Mouse (Mus musculus) spleen, adult 2 months (tissue): ENCODE data around the gene Csf2rb. TPM values are rescaled to one million over a fixed set of nuclear protein-coding genes. Genes with fewer than 3 reads are reported as not detected.

Experiments
- DNase-seq, 2 experiments: peaks; one replicate each; pipeline versions ENCODE4 v3.0.0 to v3.0.0-alpha.2; 2012 to 2021; ENCODE audit warnings: low spot score in 2 of 2, low read depth in 1 of 2
- H3K27ac ChIP-seq: fragments of 200-500 bp; 2 replicates; pipeline ENCODE4 v1.5.1; 2012; ENCODE audit warnings: low read length, inconsistent platforms; ENCODE audit not compliant: insufficient read depth
- H3K27me3 ChIP-seq: fragments of 200-500 bp; 2 replicates; pipeline ENCODE4 v1.6.1; 2012; ENCODE audit warnings: mild to moderate bottlenecking, moderate library complexity, low read length, inconsistent platforms; ENCODE audit not compliant: control insufficient read depth, insufficient read depth
- H3K36me3 ChIP-seq: fragments of 200-500 bp; 2 replicates; pipeline ENCODE4 v1.6.1; 2012; ENCODE audit warnings: mild to moderate bottlenecking, low read length, inconsistent platforms; ENCODE audit not compliant: control insufficient read depth, insufficient read depth
- H3K4me1 ChIP-seq: fragments of 200-500 bp; 2 replicates; pipeline ENCODE4 v1.6.1; 2011; ENCODE audit warnings: inconsistent platforms; ENCODE audit not compliant: control insufficient read depth, insufficient read depth, insufficient read length
- H3K4me3 ChIP-seq: fragments of 200-500 bp; 2 replicates; pipeline ENCODE4 v1.5.1; 2011; ENCODE audit warnings: mild to moderate bottlenecking, inconsistent platforms; ENCODE audit not compliant: insufficient read depth, insufficient read length; ENCODE audit errors: extremely low read depth
- CTCF ChIP-seq: fragments of 200-500 bp; IDR thresholded peaks from 2 replicates; pipeline ENCODE4 v1.5.1; 2011; ENCODE audit warnings: mild to moderate bottlenecking, inconsistent platforms; ENCODE audit not compliant: insufficient read depth, insufficient read length, insufficient replicate concordance; ENCODE audit errors: extremely low read depth
- POLR2A ChIP-seq: fragments of 200-500 bp; IDR thresholded peaks from 2 replicates; pipeline ENCODE4 v1.6.1; 2011; ENCODE audit warnings: low read depth, low read length, inconsistent platforms
- whole genome bisulfite sequencing: fragments of 180-500 bp; shearing (Covaris S2); methylation state at CpG from one replicate; pipeline ENCODE4 v1.1.7; 2018; 5-methylcytosine and 5-hydroxymethylcytosine counted together
- polyA plus RNA-seq: library from polyadenylated mRNA; depleted of rRNA; stranded (reverse); fragments of >200 nt; gene quantifications from 2 replicates; pipeline ENCODE4 v1.2.3, GENCODE M21; 2012

The Csf2rb gene
- polyA plus RNA-seq, 1 experiment = 39.5 TPM

DNA sequence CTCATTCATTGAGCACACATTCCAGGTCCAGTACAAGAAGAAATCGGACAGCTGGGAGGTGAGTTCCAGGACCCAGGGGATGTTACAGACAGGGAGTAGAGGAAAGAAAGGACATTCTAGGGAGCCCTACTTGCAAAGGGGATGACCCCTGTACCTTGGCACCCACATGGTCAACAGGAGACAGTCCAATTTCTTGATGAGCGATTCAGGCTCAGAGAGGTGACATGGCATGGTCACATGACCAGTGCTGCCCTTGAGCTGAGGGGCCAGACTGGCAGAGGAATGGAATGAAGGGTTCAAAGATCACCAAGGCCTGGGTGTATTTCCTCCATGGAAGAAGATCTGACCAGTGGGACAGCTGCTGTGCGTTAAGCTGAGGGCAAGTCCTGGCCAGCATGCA, 19.0 kb downstream of the Csf2rb start:
- WGBS = 92% methylated on average over 3 of the region's 3 CpGs
- Histone ChIP-seq H3K4me1 (no peaks in the 10 kb centered on the region), H3K36me3 (peaks cover 3% of the 10 kb centered on the region; the same call in 1 of the 2 replicates), H3K4me3 (no peak overlapping the region), H3K27me3 (no peaks in the 10 kb centered on the region), H3K27ac (no peak overlapping the region)
- DNase-seq = no peak
- no peak for TF ChIP-seq POLR2A
- no peak for TF ChIP-seq CTCF

DNA sequence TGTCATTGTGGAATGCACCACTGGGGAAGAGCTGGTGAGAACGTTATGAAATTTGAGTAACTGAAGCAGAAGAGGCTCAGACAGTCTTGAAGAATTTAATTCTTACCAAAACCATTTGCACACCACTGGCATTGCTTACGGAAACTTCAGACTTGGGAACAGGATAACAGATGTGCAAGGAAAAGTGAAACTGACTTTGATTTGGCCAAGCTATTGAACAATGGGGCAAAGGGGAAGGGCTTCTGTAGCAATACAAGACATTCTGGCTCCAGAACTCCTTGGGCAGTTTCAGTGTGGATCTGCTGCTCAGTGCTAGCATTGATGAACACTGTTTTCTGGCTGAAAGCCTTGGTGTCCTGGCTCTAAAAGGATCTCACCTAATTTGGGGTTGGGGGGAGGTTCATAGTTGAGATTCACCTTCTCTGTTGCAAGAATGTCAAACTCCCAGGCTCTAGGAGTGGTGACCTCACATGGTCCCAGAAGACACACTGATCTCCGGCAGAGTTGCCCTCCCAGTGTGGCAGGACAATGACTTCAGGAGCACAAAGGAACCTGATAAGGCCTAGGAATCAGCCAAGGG, 26.1 kb downstream of the Csf2rb start:
- Histone ChIP-seq H3K4me3 (no peak overlapping the region), H3K4me1 (peaks cover 3% of the 10 kb centered on the region; the same call in 1 of the 2 replicates), H3K36me3 (no peaks in the 10 kb centered on the region), H3K27ac (no peak overlapping the region), H3K27me3 (no peaks in the 10 kb centered on the region)
- 66% methylated on average over 3 of the region's 3 CpGs for WGBS
- DNase-seq = no peak
- no peak for TF ChIP-seq CTCF
- no peak for TF ChIP-seq POLR2A

DNA sequence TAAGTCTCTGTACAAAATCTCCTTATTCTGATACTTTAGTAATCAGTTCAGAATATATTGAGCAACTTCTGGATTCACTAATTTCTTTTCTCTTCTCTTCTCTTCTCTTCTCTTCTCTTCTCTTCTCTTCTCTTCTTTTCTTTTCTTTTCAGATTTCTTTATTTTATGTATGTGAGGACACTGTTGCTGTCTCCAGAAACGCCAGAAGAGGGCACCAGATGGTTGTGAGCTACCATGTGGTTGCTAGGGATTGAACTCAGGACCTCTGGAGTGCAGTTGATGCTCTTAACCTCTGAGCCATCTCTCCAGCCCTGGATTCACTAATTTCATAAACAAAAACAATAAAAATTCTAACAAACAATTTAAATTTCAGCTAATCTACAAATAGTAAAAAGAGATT, 29.4 kb downstream of the Csf2rb start:
- Histone ChIP-seq H3K27ac (no peak overlapping the region), H3K36me3 (no peaks in the 10 kb centered on the region), H3K27me3 (no peaks in the 10 kb centered on the region), H3K4me3 (no peak overlapping the region), H3K4me1 (peaks cover 3% of the 10 kb centered on the region; the same call in 1 of the 2 replicates)
- peak in 1 of 2 experiments; percentile 21 for DNase-seq
- TF ChIP-seq CTCF (peak; percentile 17; the same call in 1 of the 2 replicates), POLR2A (no peak)
- WGBS = 0% methylated on average over 1 of the region's 1 CpGs

DNA sequence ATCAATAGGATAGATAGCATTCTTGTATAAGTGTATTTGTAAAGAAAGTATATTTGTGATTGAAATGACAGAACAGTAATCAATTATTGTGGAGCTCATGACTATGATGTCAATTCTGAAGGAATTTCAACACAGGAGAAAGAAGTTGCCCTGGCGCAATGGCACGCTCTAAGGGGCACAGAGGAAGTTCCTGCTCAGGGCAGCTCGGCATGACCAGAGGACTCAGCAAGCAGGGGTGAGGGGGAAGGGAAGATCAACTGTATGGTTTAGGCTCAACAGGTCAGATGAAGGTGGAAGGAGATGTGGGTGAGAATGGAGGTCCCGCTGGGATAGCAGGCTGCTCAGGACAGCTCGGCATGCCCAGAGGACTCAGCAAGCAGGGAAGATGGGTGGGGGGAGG, 30.0 kb downstream of the Csf2rb start:
- no peak for DNase-seq
- no peak overlapping the region for H3K27ac ChIP-seq
- H3K4me3 ChIP-seq = no peak overlapping the region
- 50% methylated on average over 5 of the region's 5 CpGs for WGBS
- H3K4me1 ChIP-seq = peaks cover 3% of the 10 kb centered on the region; the same call in 1 of the 2 replicates
- H3K27me3 ChIP-seq = no peaks in the 10 kb centered on the region
- H3K36me3 ChIP-seq = no peaks in the 10 kb centered on the region
- TF ChIP-seq CTCF = no peak
- TF ChIP-seq POLR2A = no peak

DNA sequence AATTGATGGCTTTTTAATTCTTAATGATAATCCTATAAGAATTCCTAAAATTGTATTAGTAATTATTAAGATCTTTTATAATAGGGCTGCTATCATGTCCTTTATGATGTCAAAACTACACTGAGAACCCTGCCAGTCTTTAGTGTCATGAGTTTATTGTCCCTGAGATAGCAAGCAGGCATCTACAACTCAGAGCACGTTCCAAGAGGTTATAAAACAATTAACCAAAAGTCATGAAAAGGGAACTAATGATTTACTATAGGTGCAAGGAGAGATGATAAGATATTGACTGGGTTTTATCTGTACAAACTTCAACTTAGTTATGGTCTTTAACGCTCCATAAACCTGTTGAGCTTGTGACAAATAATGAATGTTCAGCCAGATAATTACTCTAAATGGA, 40.4 kb downstream of the Csf2rb start:
- 78% methylated on average over 2 of the region's 2 CpGs for WGBS
- no peak overlapping the region for H3K4me3 ChIP-seq
- H3K36me3 ChIP-seq = no peaks in the 10 kb centered on the region
- H3K27me3 ChIP-seq = no peaks in the 10 kb centered on the region
- no peaks in the 10 kb centered on the region; the same call in 1 of the 2 replicates for H3K4me1 ChIP-seq
- H3K27ac ChIP-seq = no peak overlapping the region
- no peak for DNase-seq
- TF ChIP-seq CTCF (no peak), POLR2A (no peak)

DNA sequence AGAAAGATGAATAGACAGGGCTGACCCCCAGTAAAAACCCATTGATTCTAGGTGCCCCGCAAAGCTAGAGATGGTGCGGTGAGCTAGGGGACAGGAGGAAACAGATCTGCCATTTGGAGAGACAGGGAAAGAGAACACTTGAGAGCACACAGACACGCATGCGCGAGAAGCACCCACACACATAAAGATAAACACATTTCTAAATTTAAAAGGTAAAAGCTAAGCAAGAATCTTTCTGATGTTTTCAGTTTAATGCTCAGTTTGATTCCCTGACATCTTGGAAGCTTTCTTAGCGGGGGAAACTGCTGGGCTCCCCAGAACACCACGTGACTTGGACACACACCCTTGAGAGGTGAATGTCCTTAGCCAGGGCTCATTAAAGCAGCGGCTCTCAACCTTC, 41.3 kb downstream of the Csf2rb start:
- DNase-seq = no peak
- Histone ChIP-seq H3K36me3 (no peaks in the 10 kb centered on the region), H3K4me3 (no peak overlapping the region), H3K27ac (no peak overlapping the region), H3K4me1 (no peaks in the 10 kb centered on the region; the same call in 1 of the 2 replicates), H3K27me3 (no peaks in the 10 kb centered on the region)
- no peak for TF ChIP-seq POLR2A
- no peak for TF ChIP-seq CTCF
- 89% methylated on average over 8 of the region's 8 CpGs for WGBS

DNA sequence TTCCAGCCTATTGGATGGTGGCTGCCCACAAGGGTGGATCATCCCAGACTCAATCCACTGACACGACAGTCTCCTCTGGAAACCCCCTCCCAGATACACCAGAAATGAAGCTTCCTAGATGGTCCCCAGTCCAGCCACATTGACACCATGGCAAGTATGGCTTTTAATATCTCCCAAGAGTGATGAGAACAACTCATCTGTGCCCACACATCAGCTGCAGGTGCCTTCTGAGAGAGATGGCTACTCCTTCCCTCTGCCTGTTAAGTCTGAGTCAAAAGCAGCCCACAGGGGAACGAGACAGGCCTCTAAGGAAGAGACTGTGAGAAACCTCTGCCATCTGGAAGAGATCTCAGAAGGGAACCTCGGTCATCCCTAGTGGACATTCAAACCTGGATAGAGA, 42.3 kb downstream of the Csf2rb start:
- no peak overlapping the region for H3K27ac ChIP-seq
- no peak for TF ChIP-seq POLR2A
- no peak for TF ChIP-seq CTCF
- H3K36me3 ChIP-seq = no peaks in the 10 kb centered on the region
- H3K27me3 ChIP-seq = no peaks in the 10 kb centered on the region
- DNase-seq = no peak
- no peaks in the 10 kb centered on the region; the same call in 1 of the 2 replicates for H3K4me1 ChIP-seq
- WGBS = 52% methylated on average over 3 of the region's 3 CpGs
- no peak overlapping the region for H3K4me3 ChIP-seq
